Mouse (Mus musculus): ENCODE results near the gene Stub1. TPM values are rescaled to one million over a fixed set of nuclear protein-coding genes. Genes with fewer than 3 reads are reported as not detected.

Gene Stub1
- polyA plus RNA-seq, 1 experiment, result 246 TPM

GRCm38 (mm10) chr17:25868601-25869191 is 35.5 kb upstream of the Stub1 start, which contains the start of gene Mcrip2:
TSS of gene Mcrip2 (minus strand) at chr17:25868764.
- Histone ChIP-seq H3K79me3 (ENCODE audit: low read depth) (no peaks in the 10 kb centered on the region), H3K27me3 (ENCODE audit: control insufficient read depth, insufficient read depth, insufficient read length) (no peaks in the 10 kb centered on the region), H3K4me3 (ENCODE audit: insufficient read depth, poor library complexity, severe bottlenecking) (peak within 1 kb of the TSS; percentile 45), H3K79me2 (ENCODE audit: control insufficient read depth, insufficient read depth) (peaks cover 9% of the 10 kb centered on the region), H3ac (ENCODE audit: control insufficient read depth, insufficient read length, low read depth) (peak within 1 kb of the TSS; percentile 75), H3K36me3 (ENCODE audit: control insufficient read depth, insufficient read depth) (no peaks in the 10 kb centered on the region)
- TF ChIP-seq MYOG (IDR thresholded peaks at IDR 0.05; ENCODE audit: control insufficient read depth, extremely low read depth, insufficient read length), result no peak
- TF ChIP-seq USF1 (IDR thresholded peaks at IDR 0.05; ENCODE audit: low read depth), result no peak
- no peak for TF ChIP-seq FOSL1 (IDR thresholded peaks at IDR 0.05; ENCODE audit: insufficient read depth, low read length, poor library complexity, severe bottlenecking)
- no peak for TF ChIP-seq CTCF (IDR thresholded peaks at IDR 0.05; ENCODE audit: control insufficient read depth, insufficient read depth, insufficient read length)
- TF ChIP-seq CEBPB (IDR thresholded peaks at IDR 0.05; ENCODE audit: low read depth), result no peak
- TF ChIP-seq MAX (IDR thresholded peaks at IDR 0.05), result no peak
- TF ChIP-seq MYOD1 (IDR thresholded peaks at IDR 0.05; ENCODE audit: control insufficient read depth, insufficient read length, low read depth), result no peak

- no peaks in the 10 kb centered on the region for H3K36me3 ChIP-seq (ENCODE audit: control insufficient read depth, insufficient read depth)
- peak overlapping the region; percentile 75 for H3ac ChIP-seq (ENCODE audit: control insufficient read depth, insufficient read length, low read depth)
- peaks cover 9% of the 10 kb centered on the region for H3K79me2 ChIP-seq (ENCODE audit: control insufficient read depth, insufficient read depth)
- H3K79me3 ChIP-seq (ENCODE audit: low read depth), result no peaks in the 10 kb centered on the region
- no peak for TF ChIP-seq MYOG (IDR thresholded peaks at IDR 0.05; ENCODE audit: control insufficient read depth, extremely low read depth, insufficient read length)
- TF ChIP-seq MYOD1 (IDR thresholded peaks at IDR 0.05; ENCODE audit: control insufficient read depth, insufficient read length, low read depth), result no peak
- peak; percentile 33 for TF ChIP-seq MAX (IDR thresholded peaks at IDR 0.05)
- H3K27me3 ChIP-seq (ENCODE audit: control insufficient read depth, insufficient read depth, insufficient read length), result no peaks in the 10 kb centered on the region
- H3K4me3 ChIP-seq (ENCODE audit: insufficient read depth, poor library complexity, severe bottlenecking), result peak overlapping the region; percentile 45
Observed at GRCm38 (mm10) chr17:25867836-25868600, 34.8 kb upstream of the Stub1 start.

DNA sequence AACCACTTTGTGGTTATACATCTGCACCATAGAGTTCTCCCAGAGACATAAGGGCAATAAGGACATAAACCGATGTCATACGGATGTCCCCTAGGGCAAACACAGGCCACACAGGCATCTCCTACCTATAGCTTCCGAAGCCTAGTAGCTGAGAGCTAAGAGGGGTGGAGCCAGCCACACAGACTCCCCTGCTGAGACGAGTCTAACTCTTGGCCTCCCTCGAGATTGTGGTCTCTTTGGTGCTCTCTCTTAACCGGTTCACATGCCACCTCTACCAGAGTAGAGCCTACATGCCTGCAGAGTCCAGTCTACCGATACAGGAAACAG is 34.3 kb upstream of the Stub1 start:
- Histone ChIP-seq H3K79me2 (ENCODE audit: control insufficient read depth, insufficient read depth) (peaks cover 9% of the 10 kb centered on the region), H3K4me3 (ENCODE audit: insufficient read depth, poor library complexity, severe bottlenecking) (peak overlapping the region; percentile 45), H3K27me3 (ENCODE audit: control insufficient read depth, insufficient read depth, insufficient read length) (no peaks in the 10 kb centered on the region), H3K79me3 (ENCODE audit: low read depth) (no peaks in the 10 kb centered on the region), H3K36me3 (ENCODE audit: control insufficient read depth, insufficient read depth) (no peaks in the 10 kb centered on the region), H3ac (ENCODE audit: control insufficient read depth, insufficient read length, low read depth) (peak overlapping the region; percentile 47)
- TF ChIP-seq MYOD1 (IDR thresholded peaks at IDR 0.05; ENCODE audit: control insufficient read depth, insufficient read length, low read depth), result no peak
- TF ChIP-seq MYOG (IDR thresholded peaks at IDR 0.05; ENCODE audit: control insufficient read depth, extremely low read depth, insufficient read length), result no peak
- no peak for TF ChIP-seq FOSL1 (IDR thresholded peaks at IDR 0.05; ENCODE audit: insufficient read depth, low read length, poor library complexity, severe bottlenecking)
- TF ChIP-seq CEBPB (IDR thresholded peaks at IDR 0.05; ENCODE audit: low read depth), result no peak
- no peak for TF ChIP-seq MAX (IDR thresholded peaks at IDR 0.05)
- TF ChIP-seq CTCF (IDR thresholded peaks at IDR 0.05; ENCODE audit: control insufficient read depth, insufficient read depth, insufficient read length), result no peak
- no peak for TF ChIP-seq USF1 (IDR thresholded peaks at IDR 0.05; ENCODE audit: low read depth)

DNA sequence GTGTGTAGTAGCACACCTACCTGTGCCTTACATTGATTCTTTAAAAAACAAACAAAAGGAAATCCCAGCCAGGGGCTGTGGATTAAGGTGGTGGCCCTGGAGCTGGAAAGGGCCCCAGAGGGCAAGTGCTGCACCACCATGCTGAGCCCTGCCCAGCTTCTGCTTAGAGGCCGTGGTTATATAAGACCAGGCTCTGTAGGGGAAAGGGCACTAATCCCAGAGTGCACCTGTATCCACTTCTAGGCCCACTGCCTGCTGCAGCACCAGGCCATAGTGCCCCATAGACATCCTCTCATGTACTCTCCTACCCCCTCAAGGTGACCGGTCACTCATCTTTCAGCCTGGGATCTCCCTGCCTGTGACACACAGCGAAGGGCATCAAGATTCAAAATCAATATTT is 33.0 kb upstream of the Stub1 start:
- Histone ChIP-seq H3ac (ENCODE audit: control insufficient read depth, insufficient read length, low read depth) (no peak overlapping the region), H3K79me2 (ENCODE audit: control insufficient read depth, insufficient read depth) (peaks cover 9% of the 10 kb centered on the region), H3K27me3 (ENCODE audit: control insufficient read depth, insufficient read depth, insufficient read length) (no peaks in the 10 kb centered on the region), H3K4me3 (ENCODE audit: insufficient read depth, poor library complexity, severe bottlenecking) (no peak overlapping the region), H3K79me3 (ENCODE audit: low read depth) (no peaks in the 10 kb centered on the region), H3K36me3 (ENCODE audit: control insufficient read depth, insufficient read depth) (no peaks in the 10 kb centered on the region)
- TF ChIP-seq MYOG (IDR thresholded peaks at IDR 0.05; ENCODE audit: control insufficient read depth, extremely low read depth, insufficient read length), result no peak
- no peak for TF ChIP-seq CEBPB (IDR thresholded peaks at IDR 0.05; ENCODE audit: low read depth)
- no peak for TF ChIP-seq CTCF (IDR thresholded peaks at IDR 0.05; ENCODE audit: control insufficient read depth, insufficient read depth, insufficient read length)
- TF ChIP-seq FOSL1 (IDR thresholded peaks at IDR 0.05; ENCODE audit: insufficient read depth, low read length, poor library complexity, severe bottlenecking), result no peak
- TF ChIP-seq MYOD1 (IDR thresholded peaks at IDR 0.05; ENCODE audit: control insufficient read depth, insufficient read length, low read depth), result no peak
- TF ChIP-seq MAX (IDR thresholded peaks at IDR 0.05), result no peak
- TF ChIP-seq USF1 (IDR thresholded peaks at IDR 0.05; ENCODE audit: low read depth), result no peak

DNA sequence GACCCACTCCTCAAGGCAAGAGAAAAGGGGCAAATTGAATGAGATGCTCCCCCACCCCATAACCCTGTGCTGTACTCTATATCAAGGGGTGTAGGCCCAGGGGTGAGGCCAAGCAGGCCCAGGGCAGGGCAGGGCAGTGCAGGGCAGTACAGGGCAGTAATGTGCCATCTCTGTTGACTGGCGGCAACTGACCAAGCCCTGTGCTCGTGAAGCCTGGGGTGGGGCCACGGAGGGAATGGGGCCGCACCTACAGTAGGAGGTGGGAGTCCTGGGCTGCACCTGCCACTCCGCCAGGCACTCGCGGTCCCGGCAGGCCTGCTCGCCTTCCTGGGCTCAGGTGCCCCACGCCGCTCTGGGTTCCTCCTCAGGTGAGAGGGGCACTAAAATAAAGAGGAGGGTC is 32.1 kb upstream of the Stub1 start:
- no peak for TF ChIP-seq USF1 (IDR thresholded peaks at IDR 0.05; ENCODE audit: low read depth)
- TF ChIP-seq MYOG (IDR thresholded peaks at IDR 0.05; ENCODE audit: control insufficient read depth, extremely low read depth, insufficient read length), result no peak
- TF ChIP-seq CTCF (IDR thresholded peaks at IDR 0.05; ENCODE audit: control insufficient read depth, insufficient read depth, insufficient read length), result no peak
- no peak for TF ChIP-seq MAX (IDR thresholded peaks at IDR 0.05)
- TF ChIP-seq CEBPB (IDR thresholded peaks at IDR 0.05; ENCODE audit: low read depth), result no peak
- no peak for TF ChIP-seq MYOD1 (IDR thresholded peaks at IDR 0.05; ENCODE audit: control insufficient read depth, insufficient read length, low read depth)
- TF ChIP-seq FOSL1 (IDR thresholded peaks at IDR 0.05; ENCODE audit: insufficient read depth, low read length, poor library complexity, severe bottlenecking), result no peak

More for the DNA sequence above, 32.1 kb upstream of the Stub1 start:
- H3K79me2 ChIP-seq (ENCODE audit: control insufficient read depth, insufficient read depth), result peaks cover 9% of the 10 kb centered on the region
- H3ac ChIP-seq (ENCODE audit: control insufficient read depth, insufficient read length, low read depth), result no peak overlapping the region
- no peak overlapping the region for H3K4me3 ChIP-seq (ENCODE audit: insufficient read depth, poor library complexity, severe bottlenecking)
- H3K36me3 ChIP-seq (ENCODE audit: control insufficient read depth, insufficient read depth), result no peaks in the 10 kb centered on the region
- no peaks in the 10 kb centered on the region for H3K27me3 ChIP-seq (ENCODE audit: control insufficient read depth, insufficient read depth, insufficient read length)
- H3K79me3 ChIP-seq (ENCODE audit: low read depth), result no peaks in the 10 kb centered on the region
